Mouse (Mus musculus): ENCODE data around the gene H2-M10.4. TPM values are rescaled to one million over a fixed set of nuclear protein-coding genes. Genes with fewer than 3 reads are reported as not detected.
"Not testable (repeated sequence)": the region's sequence is repeated elsewhere in the genome, so short reads cannot be mapped to it uniquely, and the experiment has no call there.

The H2-M10.4 gene
- polyA plus RNA-seq (2015; fragmentation: Nextera tagmentation; extraction: Ambion mirVana) = not detected in 2 replicates

GRCm38 (mm10) chr17:36462234-36462633 lies at the start of gene H2-M10.4:
TSS of gene H2-M10.4 (minus strand) at chr17:36462334.
- H3K9me3 ChIP-seq (ENCODE audit: control insufficient read depth, low read length) = no peaks in the 10 kb centered on the region
- H3K36me3 ChIP-seq (ENCODE audit: control insufficient read depth, insufficient read depth, low read length) = no peaks in the 10 kb centered on the region
- no peak within 1 kb of the TSS for H3K4me2 ChIP-seq (replicated peaks; ENCODE audit: low read depth)
- WGBS = 91% methylated on average over 7 of the region's 7 CpGs
- H3K27ac ChIP-seq (replicated peaks) = no peak within 1 kb of the TSS
- no peaks in the 10 kb centered on the region for H3K4me1 ChIP-seq (replicated peaks; ENCODE audit: control insufficient read depth, insufficient read depth)
- no peak within 1 kb of the TSS for H3K9ac ChIP-seq (ENCODE audit: low read length)
- DNase-seq (ENCODE audit: low spot score) = no peak
- no peak for TF ChIP-seq EP300 (optimal IDR thresholded peaks at IDR 0.05)
- no peak for TF ChIP-seq CTCF (IDR thresholded peaks at IDR 0.05; ENCODE audit: low read depth)
- ATAC-seq (ENCODE audit: low FRiP score, low TSS enrichment) = no peak
- no peak within 1 kb of the TSS for H3K4me3 ChIP-seq (ENCODE audit: low read depth, low read length)
- no peaks in the 10 kb centered on the region for H3K27me3 ChIP-seq (ENCODE audit: control insufficient read depth, insufficient read depth, low read length)

- H3K4me2 ChIP-seq (replicated peaks; ENCODE audit: low read depth) = no peak overlapping the region
- H3K36me3 ChIP-seq (ENCODE audit: control insufficient read depth, insufficient read depth, low read length) = no peaks in the 10 kb centered on the region
- DNase-seq (ENCODE audit: low spot score) = no peak
- no peaks in the 10 kb centered on the region for H3K27me3 ChIP-seq (ENCODE audit: control insufficient read depth, insufficient read depth, low read length)
- H3K4me3 ChIP-seq (ENCODE audit: low read depth, low read length) = no peak overlapping the region
- no peak overlapping the region for H3K9ac ChIP-seq (ENCODE audit: low read length)
- TF ChIP-seq CTCF (IDR thresholded peaks at IDR 0.05; ENCODE audit: low read depth) (no peak), EP300 (optimal IDR thresholded peaks at IDR 0.05) (no peak)
- H3K4me1 ChIP-seq (replicated peaks; ENCODE audit: control insufficient read depth, insufficient read depth) = no peaks in the 10 kb centered on the region
- H3K27ac ChIP-seq (replicated peaks) = no peak overlapping the region
- ATAC-seq (ENCODE audit: low FRiP score, low TSS enrichment) = no peak
- H3K9me3 ChIP-seq (ENCODE audit: control insufficient read depth, low read length) = no peaks in the 10 kb centered on the region
Measured at GRCm38 (mm10) chr17:36503910-36504309, 41.8 kb upstream of the H2-M10.4 start.

DNA sequence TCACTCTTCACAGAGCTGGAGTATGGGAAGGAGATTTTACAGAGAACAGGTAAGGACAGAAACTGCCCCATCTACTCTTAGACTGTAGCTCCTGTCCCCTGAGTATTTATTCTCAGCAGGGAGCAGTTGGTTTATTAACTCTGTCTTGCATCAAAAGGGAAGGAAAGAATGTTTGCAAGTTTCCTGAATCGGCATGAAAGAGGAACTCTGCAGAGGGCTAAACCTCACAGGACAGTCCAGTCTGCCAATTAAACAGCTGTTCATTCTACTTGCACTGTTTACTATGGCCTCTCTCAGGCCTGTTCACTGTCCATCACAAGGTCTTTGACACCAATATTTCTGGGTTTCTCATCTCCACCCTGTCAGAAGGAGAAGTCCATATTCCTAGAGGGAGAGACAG lies 38.3 kb upstream of the H2-M10.4 start:
- Histone ChIP-seq H3K27me3 (ENCODE audit: control insufficient read depth, insufficient read depth, low read length) (no peaks in the 10 kb centered on the region), H3K4me2 (replicated peaks; ENCODE audit: low read depth) (no peak overlapping the region), H3K4me1 (replicated peaks; ENCODE audit: control insufficient read depth, insufficient read depth) (no peaks in the 10 kb centered on the region), H3K27ac (replicated peaks) (no peak overlapping the region), H3K36me3 (ENCODE audit: control insufficient read depth, insufficient read depth, low read length) (no peaks in the 10 kb centered on the region), H3K9me3 (ENCODE audit: control insufficient read depth, low read length) (no peaks in the 10 kb centered on the region), H3K9ac (ENCODE audit: low read length) (no peak overlapping the region), H3K4me3 (ENCODE audit: low read depth, low read length) (no peak overlapping the region)
- TF ChIP-seq EP300 (optimal IDR thresholded peaks at IDR 0.05) (no peak), CTCF (IDR thresholded peaks at IDR 0.05; ENCODE audit: low read depth) (no peak)
- ATAC-seq (ENCODE audit: low FRiP score, low TSS enrichment) = no peak
- WGBS = 31% methylated on average over 1 of the region's 1 CpGs
- no peak for DNase-seq (ENCODE audit: low spot score)

GRCm38 (mm10) chr17:36488181-36488580 lies 26.0 kb upstream of the H2-M10.4 start:
- 94% methylated on average over 14 of the region's 16 CpGs for WGBS
- ATAC-seq (ENCODE audit: low FRiP score, low TSS enrichment) = not testable (repeated sequence)

DNA sequence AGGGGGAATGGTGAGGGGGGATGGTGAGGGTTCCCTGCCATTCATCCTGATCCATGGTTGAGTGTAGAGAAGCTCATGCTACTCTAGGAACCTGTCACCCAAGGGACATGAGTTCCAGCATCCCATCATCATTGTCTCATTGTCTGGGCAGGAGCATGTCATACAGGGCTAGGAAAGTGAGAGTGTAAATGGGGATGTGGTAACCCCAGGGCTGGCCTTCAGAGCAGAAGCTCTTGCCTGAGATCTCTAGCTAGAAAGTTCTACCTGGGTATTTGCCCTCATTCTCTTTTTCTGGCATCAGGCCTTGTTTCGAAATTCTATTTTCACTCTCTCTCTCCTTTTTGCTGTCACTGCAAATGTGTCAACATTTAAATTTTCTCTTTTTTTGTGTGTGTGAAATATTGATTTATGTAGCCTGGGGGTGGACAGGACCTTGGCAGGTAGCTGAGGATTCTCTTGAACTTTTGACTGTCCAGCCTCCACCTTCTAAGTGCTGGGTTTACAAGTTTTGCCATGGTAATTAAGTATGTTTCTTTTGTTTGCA lies 24.6 kb upstream of the H2-M10.4 start:
- H3K4me1 ChIP-seq (replicated peaks; ENCODE audit: control insufficient read depth, insufficient read depth) = no peaks in the 10 kb centered on the region
- WGBS = 67% methylated on average over 1 of the region's 1 CpGs
- H3K27me3 ChIP-seq (ENCODE audit: control insufficient read depth, insufficient read depth, low read length) = no peaks in the 10 kb centered on the region
- no peak for TF ChIP-seq EP300 (optimal IDR thresholded peaks at IDR 0.05)
- no peaks in the 10 kb centered on the region for H3K36me3 ChIP-seq (ENCODE audit: control insufficient read depth, insufficient read depth, low read length)
- H3K4me2 ChIP-seq (replicated peaks; ENCODE audit: low read depth) = no peak overlapping the region
- ATAC-seq (ENCODE audit: low FRiP score, low TSS enrichment) = no peak
- no peak overlapping the region for H3K9ac ChIP-seq (ENCODE audit: low read length)
- no peaks in the 10 kb centered on the region for H3K9me3 ChIP-seq (ENCODE audit: control insufficient read depth, low read length)
- DNase-seq (ENCODE audit: low spot score) = no peak
- H3K27ac ChIP-seq (replicated peaks) = no peak overlapping the region
- H3K4me3 ChIP-seq (ENCODE audit: low read depth, low read length) = no peak overlapping the region

More at GRCm38 (mm10) chr17:36488181-36488580, 26.0 kb upstream of the H2-M10.4 start:
- not testable (repeated sequence) for H3K27me3 ChIP-seq (ENCODE audit: control insufficient read depth, insufficient read depth, low read length); H3K36me3 ChIP-seq (ENCODE audit: control insufficient read depth, insufficient read depth, low read length); H3K27ac ChIP-seq (replicated peaks); H3K4me2 ChIP-seq (replicated peaks; ENCODE audit: low read depth); H3K4me1 ChIP-seq (replicated peaks; ENCODE audit: control insufficient read depth, insufficient read depth); H3K9me3 ChIP-seq (ENCODE audit: control insufficient read depth, low read length); H3K9ac ChIP-seq (ENCODE audit: low read length); H3K4me3 ChIP-seq (ENCODE audit: low read depth, low read length); DNase-seq (ENCODE audit: low spot score)

GRCm38 (mm10) chr17:36483865-36484264 lies 21.7 kb upstream of the H2-M10.4 start:
- ATAC-seq (ENCODE audit: low FRiP score, low TSS enrichment) (no peak), DNase-seq (ENCODE audit: low spot score) (no peak)
- Histone ChIP-seq H3K36me3 (ENCODE audit: control insufficient read depth, insufficient read depth, low read length) (no peaks in the 10 kb centered on the region), H3K9ac (ENCODE audit: low read length) (no peak overlapping the region), H3K9me3 (ENCODE audit: control insufficient read depth, low read length) (no peaks in the 10 kb centered on the region), H3K4me2 (replicated peaks; ENCODE audit: low read depth) (no peak overlapping the region), H3K27ac (replicated peaks) (no peak overlapping the region), H3K4me3 (ENCODE audit: low read depth, low read length) (no peak overlapping the region), H3K27me3 (ENCODE audit: control insufficient read depth, insufficient read depth, low read length) (no peaks in the 10 kb centered on the region), H3K4me1 (replicated peaks; ENCODE audit: control insufficient read depth, insufficient read depth) (no peaks in the 10 kb centered on the region)
- TF ChIP-seq CTCF (IDR thresholded peaks at IDR 0.05; ENCODE audit: low read depth) (no peak), EP300 (optimal IDR thresholded peaks at IDR 0.05) (no peak)
- 63% methylated on average over 3 of the region's 3 CpGs for WGBS

All from stomach, postnatal 0 days (tissue).